Mouse (Mus musculus) kidney, embryonic 14.5 days (tissue): Measurements from ENCODE around the gene Eme1. TPM values are rescaled to one million over a fixed set of nuclear protein-coding genes. Genes with fewer than 3 reads are reported as not detected.
A peak's percentile ranks its signal among the peaks of the same experiment; 100 is the strongest.
"Not testable (repeated sequence)": the region's sequence is repeated elsewhere in the genome, so short reads cannot be mapped to it uniquely, and the experiment has no call there.

Source experiments
- ATAC-seq: fragments of 200-750 bp; cut with Nextera tagmentation; 2 replicates; pipeline ENCODE4 v1.8.0; 2017; ENCODE audit warnings: moderate number of reproducible peaks, mild to moderate bottlenecking, moderate TSS enrichment, moderate library complexity; ENCODE audit not compliant: low FRiP score, low TSS enrichment
- H3K27ac ChIP-seq: fragments of 300-500 bp; sonication (generic); 2 replicates; pipeline ENCODE4 v1.5.1; 2014; ENCODE audit warnings: low read depth, mild to moderate bottlenecking, low read length, moderate library complexity, mixed read lengths
- H3K27me3 ChIP-seq: fragments of 300-500 bp; sonication (generic); 2 replicates; pipeline ENCODE4 v1.6.1; 2014; ENCODE audit warnings: mild to moderate bottlenecking, low read length; ENCODE audit not compliant: control insufficient read depth, insufficient read depth
- H3K36me3 ChIP-seq: fragments of 300-500 bp; sonication (generic); 2 replicates; pipeline ENCODE4 v1.6.1; 2014; ENCODE audit warnings: low read length, mixed read lengths; ENCODE audit not compliant: control insufficient read depth, insufficient read depth
- H3K4me1 ChIP-seq: fragments of 300-500 bp; sonication (generic); 2 replicates; pipeline ENCODE4 v1.6.1; 2014; ENCODE audit warnings: low read length, mixed read lengths; ENCODE audit not compliant: control insufficient read depth, insufficient read depth
- H3K4me2 ChIP-seq: fragments of 300-500 bp; sonication (generic); replicated peaks from 2 replicates; pipeline ENCODE4 v1.6.1; 2014; ENCODE audit warnings: low read depth, mild to moderate bottlenecking, low read length
- H3K4me3 ChIP-seq: fragments of 300-500 bp; sonication (generic); 2 replicates; pipeline ENCODE4 v1.5.1; 2014; ENCODE audit warnings: mild to moderate bottlenecking, low read length
- H3K9ac ChIP-seq: fragments of 300-500 bp; sonication (generic); 2 replicates; pipeline ENCODE4 v1.6.1; 2014; ENCODE audit warnings: low read depth, mild to moderate bottlenecking, low read length, moderate library complexity
- H3K9me3 ChIP-seq: fragments of 300-500 bp; sonication (generic); 2 replicates; pipeline ENCODE4 v1.6.1; 2016; ENCODE audit warnings: low read length; ENCODE audit not compliant: control insufficient read depth
- WGBS: fragments of 180-500 bp; shearing (Covaris S2); extraction: QIAGEN DNeasy Blood & Tissue Kit; methylation state at CpG from one replicate; pipeline ENCODE4 v1.1.7; 2014; 5-methylcytosine and 5-hydroxymethylcytosine counted together
- polyA plus RNA-seq: library from polyadenylated mRNA; unstranded; fragments of >200 nt; fragmentation: Nextera tagmentation; extraction: Ambion mirVana; gene quantifications from 2 replicates; pipeline ENCODE4 v1.2.1, GENCODE M21; 2014

Gene Eme1
- polyA plus RNA-seq, 1 experiment from 2014 or later, result 33.6 TPM

- no peaks in the 10 kb centered on the region for H3K9me3 ChIP-seq
- H3K36me3 ChIP-seq, result peaks cover 82% of the 10 kb centered on the region
- no peaks in the 10 kb centered on the region for H3K4me1 ChIP-seq
- no peak overlapping the region for H3K9ac ChIP-seq
- no peak overlapping the region for H3K4me2 ChIP-seq
- no peaks in the 10 kb centered on the region for H3K27me3 ChIP-seq
- WGBS, result 94% methylated on average over 6 of the region's 6 CpGs
- H3K4me3 ChIP-seq, result no peak overlapping the region
- no peak overlapping the region for H3K27ac ChIP-seq
- ATAC-seq, result no peak
Measured at GRCm38 (mm10) chr11:94665281-94665680, 11.5 kb upstream of the Eme1 start.

GRCm38 (mm10) chr11:94661344-94661743 lies 7.6 kb upstream of the Eme1 start:
- Histone ChIP-seq H3K4me3 (no peak overlapping the region), H3K4me2 (no peak overlapping the region), H3K4me1 (no peaks in the 10 kb centered on the region), H3K27ac (no peak overlapping the region), H3K9me3 (no peaks in the 10 kb centered on the region), H3K36me3 (peaks cover 74% of the 10 kb centered on the region), H3K9ac (no peak overlapping the region), H3K27me3 (no peaks in the 10 kb centered on the region)
- WGBS, result 54% methylated on average over 1 of the region's 1 CpGs
- ATAC-seq, result no peak

GRCm38 (mm10) chr11:94652973-94653372 lies 791 bp downstream of the Eme1 start:
- Histone ChIP-seq H3K9ac (peak overlapping the region; percentile 70), H3K27ac (no peak overlapping the region), H3K4me3 (peak overlapping the region; percentile 71), H3K9me3 (no peaks in the 10 kb centered on the region), H3K36me3 (peaks cover 37% of the 10 kb centered on the region), H3K4me2 (peak overlapping the region; percentile 58), H3K27me3 (no peaks in the 10 kb centered on the region), H3K4me1 (peaks cover 8% of the 10 kb centered on the region)
- 51% methylated on average over 8 of the region's 8 CpGs for WGBS
- no peak for ATAC-seq

- not testable (repeated sequence) for H3K27ac ChIP-seq, H3K9me3 ChIP-seq, H3K4me1 ChIP-seq, ATAC-seq, H3K27me3 ChIP-seq, H3K9ac ChIP-seq, H3K4me3 ChIP-seq, H3K4me2 ChIP-seq
- WGBS, result 95% methylated on average over 5 of the region's 7 CpGs
- peaks cover 40% of the 10 kb centered on the region for H3K36me3 ChIP-seq
Measured at GRCm38 (mm10) chr11:94651241-94651640, 2.5 kb downstream of the Eme1 start.

- no peak overlapping the region for H3K4me2 ChIP-seq
- H3K9me3 ChIP-seq, result no peaks in the 10 kb centered on the region
- H3K4me1 ChIP-seq, result no peaks in the 10 kb centered on the region
- H3K36me3 ChIP-seq, result peaks cover 76% of the 10 kb centered on the region
- H3K27ac ChIP-seq, result no peak overlapping the region
- H3K9ac ChIP-seq, result no peak overlapping the region
- no peak for ATAC-seq
- H3K4me3 ChIP-seq, result no peak overlapping the region
- 97% methylated on average over 4 of the region's 4 CpGs for WGBS
- no peaks in the 10 kb centered on the region for H3K27me3 ChIP-seq
Measured at GRCm38 (mm10) chr11:94646457-94646856, 7.3 kb downstream of the Eme1 start.

GRCm38 (mm10) chr11:94644461-94645219 lies 9.1 kb downstream of the Eme1 start:
- Histone ChIP-seq H3K4me1 (no peaks in the 10 kb centered on the region), H3K9me3 (no peaks in the 10 kb centered on the region), H3K4me3 (no peak overlapping the region), H3K36me3 (peaks cover 80% of the 10 kb centered on the region), H3K27me3 (no peaks in the 10 kb centered on the region), H3K4me2 (no peak overlapping the region), H3K27ac (no peak overlapping the region), H3K9ac (no peak overlapping the region)
- ATAC-seq, result no peak
- 88% methylated on average over 8 of the region's 8 CpGs for WGBS

GRCm38 (mm10) chr11:94634431-94634830 lies 19.3 kb downstream of the Eme1 start:
- no peak overlapping the region for H3K4me2 ChIP-seq

GRCm38 (mm10) chr11:94632988-94633387 lies 20.8 kb downstream of the Eme1 start:
- H3K4me3 ChIP-seq, result no peak overlapping the region
- peaks cover 64% of the 10 kb centered on the region for H3K36me3 ChIP-seq
- H3K9ac ChIP-seq, result no peak overlapping the region
- H3K4me2 ChIP-seq, result no peak overlapping the region
- H3K4me1 ChIP-seq, result peaks cover 8% of the 10 kb centered on the region
- no peaks in the 10 kb centered on the region for H3K27me3 ChIP-seq
- no peak overlapping the region for H3K27ac ChIP-seq
- no peak for ATAC-seq
- H3K9me3 ChIP-seq, result no peaks in the 10 kb centered on the region
- WGBS, result 91% methylated on average over 8 of the region's 8 CpGs

More at GRCm38 (mm10) chr11:94634431-94634830, 19.3 kb downstream of the Eme1 start:
- Histone ChIP-seq H3K9me3 (no peaks in the 10 kb centered on the region), H3K27me3 (no peaks in the 10 kb centered on the region), H3K9ac (no peak overlapping the region), H3K4me1 (peaks cover 8% of the 10 kb centered on the region), H3K36me3 (peaks cover 78% of the 10 kb centered on the region), H3K4me3 (no peak overlapping the region), H3K27ac (no peak overlapping the region)
- no peak for ATAC-seq
- 89% methylated on average over 5 of the region's 5 CpGs for WGBS

GRCm38 (mm10) chr11:94631969-94632368 lies 21.8 kb downstream of the Eme1 start:
- no peak overlapping the region for H3K4me2 ChIP-seq
- peaks cover 8% of the 10 kb centered on the region for H3K4me1 ChIP-seq
- no peaks in the 10 kb centered on the region for H3K27me3 ChIP-seq
- no peaks in the 10 kb centered on the region for H3K9me3 ChIP-seq
- H3K4me3 ChIP-seq, result no peak overlapping the region
- no peak overlapping the region for H3K27ac ChIP-seq
- peaks cover 54% of the 10 kb centered on the region for H3K36me3 ChIP-seq
- ATAC-seq, result no peak
- no peak overlapping the region for H3K9ac ChIP-seq
- 97% methylated on average over 5 of the region's 5 CpGs for WGBS
